Mouse (Mus musculus) spleen, postnatal 10 days (tissue): Measurements from ENCODE around the gene Aff3.
"Not testable (repeated sequence)": the region's sequence is repeated elsewhere in the genome, so short reads cannot be mapped to it uniquely, and the experiment has no call there.

ENCODE experiments used
- DNase-seq, 2 experiments: peaks; one replicate each; pipeline ENCODE4 v3.0.0; 2021 to 2022; ENCODE audit warnings: low spot score in 2 of 2

The Aff3 gene

DNA sequence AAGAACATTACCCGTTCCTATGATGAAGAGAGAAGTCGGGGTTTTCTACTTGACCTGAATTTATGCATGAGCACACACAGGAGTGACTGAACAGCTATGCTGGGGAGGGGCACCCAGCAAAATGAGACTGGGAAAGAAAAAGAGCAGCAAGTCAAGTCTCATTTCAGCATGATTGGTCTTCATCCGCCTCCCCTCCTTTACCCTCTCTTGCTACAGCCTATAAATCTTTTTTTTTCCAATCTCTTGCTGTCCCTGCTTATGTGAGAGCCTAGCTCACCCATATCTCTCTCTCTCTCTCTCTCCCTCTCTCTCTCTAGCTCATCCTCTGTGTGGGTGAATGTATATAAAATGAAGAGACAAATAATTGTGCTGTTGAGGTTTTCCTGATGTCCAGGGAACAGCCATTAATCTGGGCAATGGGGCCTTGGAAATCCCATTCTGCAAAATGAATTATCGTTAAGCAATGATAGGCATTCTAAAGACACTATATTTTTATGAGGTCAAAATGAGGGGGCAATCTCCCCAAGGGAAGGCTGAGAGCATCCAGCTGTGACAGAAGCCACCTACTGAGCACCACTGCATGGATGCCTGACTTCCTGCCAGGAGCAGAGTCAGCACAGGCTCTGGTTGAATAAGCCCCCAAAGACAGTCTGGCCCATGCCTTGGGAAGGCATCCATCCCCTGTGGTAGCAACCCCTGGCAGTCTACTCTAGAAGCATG lies 224.8 kb downstream of the Aff3 start:
- no peak for DNase-seq

GRCm38 (mm10) chr1:38438447-38438846 lies 226.3 kb downstream of the Aff3 start:
- DNase-seq = no peak

GRCm38 (mm10) chr1:38437671-38438070 lies 227.1 kb downstream of the Aff3 start:
- DNase-seq = no peak

DNA sequence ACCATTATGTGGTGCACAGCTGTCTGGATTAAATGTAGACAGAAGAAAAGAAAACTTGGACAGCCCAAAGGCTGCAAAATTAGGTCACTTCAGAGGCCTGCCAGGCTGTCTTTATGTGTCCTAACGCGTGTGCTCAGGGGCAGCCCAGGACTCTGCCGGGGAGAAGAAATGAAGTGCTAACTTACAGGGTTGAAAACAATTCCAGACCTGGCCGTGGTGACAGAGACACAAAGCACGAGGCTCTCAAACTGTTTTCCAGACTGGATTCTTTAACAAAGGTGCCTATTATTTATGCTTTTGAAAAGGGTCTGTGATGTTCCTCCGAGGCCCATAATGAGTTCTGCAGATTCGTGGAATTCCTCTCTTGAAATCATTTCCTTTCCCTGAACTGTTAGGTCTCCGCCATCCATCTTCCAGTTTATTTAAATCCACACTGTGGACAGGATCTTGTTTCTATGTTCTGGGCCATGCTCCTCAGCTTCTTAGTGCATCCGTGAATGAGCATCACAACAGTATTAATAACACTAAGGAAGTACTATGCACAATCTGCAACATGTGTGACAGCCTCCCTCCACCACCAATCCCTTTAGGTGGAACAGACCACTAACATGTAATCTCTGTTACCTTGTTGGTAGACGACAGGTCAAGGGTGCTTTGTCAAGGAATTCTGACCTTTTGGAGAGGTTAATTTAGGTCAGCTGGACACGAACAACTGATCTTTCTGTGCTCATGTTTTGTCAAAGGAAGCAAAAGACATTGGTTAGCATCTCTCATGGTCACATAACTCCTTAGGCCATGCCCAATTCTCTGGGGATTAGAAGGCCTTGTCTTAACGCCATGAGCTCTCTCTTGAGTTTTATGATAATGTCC lies 228.0 kb downstream of the Aff3 start:
- DNase-seq = no peak

- not testable (repeated sequence) for DNase-seq
These were observed 234.4 kb downstream of the Aff3 start for GRCm38 (mm10) chr1:38430311-38430710.

- DNase-seq = no peak
These were observed 235.8 kb downstream of the Aff3 start for GRCm38 (mm10) chr1:38428708-38429683.

DNA sequence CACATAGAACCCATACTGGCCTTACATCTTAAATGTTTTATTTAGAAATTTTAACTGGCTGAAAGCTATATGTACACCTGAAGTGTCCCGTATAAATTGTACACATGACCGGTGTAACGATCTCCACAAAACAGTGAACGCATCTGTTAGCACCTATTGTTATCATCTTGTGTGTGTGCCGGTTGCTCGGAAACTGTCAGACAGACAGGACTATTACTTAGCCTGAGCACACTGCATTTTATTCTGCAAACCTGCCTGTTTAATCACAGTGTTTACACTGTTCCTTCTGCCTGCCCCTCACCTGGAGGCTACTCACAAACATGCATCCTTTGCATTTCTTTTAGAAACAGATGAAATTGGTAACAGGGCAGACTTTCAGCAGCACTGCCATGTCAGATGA lies 241.8 kb downstream of the Aff3 start:
- no peak for DNase-seq

DNA sequence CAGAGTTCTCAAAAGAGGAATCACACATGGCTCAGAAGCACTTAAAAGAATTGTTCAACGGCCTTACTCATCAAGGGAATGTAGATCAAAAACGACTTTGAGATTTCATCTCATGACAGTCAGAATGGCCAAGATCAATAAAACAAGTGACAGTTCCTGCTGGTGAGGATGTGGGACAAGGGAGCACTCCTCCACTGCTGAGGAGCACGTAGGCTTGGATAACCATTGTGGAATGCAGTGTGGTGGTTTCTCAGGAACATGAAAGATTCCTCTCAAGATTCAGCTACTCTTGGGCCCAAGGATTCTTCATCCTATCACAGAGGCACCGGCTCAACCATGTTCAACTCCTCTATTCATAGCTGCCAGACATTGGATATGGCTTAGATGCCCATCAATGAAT lies 245.4 kb downstream of the Aff3 start:
- no peak for DNase-seq

GRCm38 (mm10) chr1:38418181-38419032 lies 246.3 kb downstream of the Aff3 start:
- no peak for DNase-seq

DNA sequence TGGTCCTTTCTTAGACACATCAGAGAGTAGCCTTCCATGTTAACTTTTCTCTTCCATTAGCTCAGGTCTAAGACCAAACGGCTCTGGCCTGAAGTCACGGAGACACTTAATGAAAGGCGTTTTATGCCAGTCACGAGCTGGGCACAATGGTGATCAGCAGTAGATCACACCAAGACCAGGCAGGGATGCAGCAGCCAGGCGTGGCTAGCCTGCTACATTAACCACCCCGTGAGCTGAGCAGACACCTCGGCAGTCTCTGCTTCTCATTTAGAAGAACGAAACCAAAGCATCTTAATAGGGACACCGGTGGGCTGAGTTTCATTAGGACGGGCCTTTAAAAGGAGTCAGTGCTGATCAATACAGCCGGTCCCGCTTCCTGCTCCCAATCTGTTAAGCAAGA lies 247.6 kb downstream of the Aff3 start:
- no peak for DNase-seq

DNA sequence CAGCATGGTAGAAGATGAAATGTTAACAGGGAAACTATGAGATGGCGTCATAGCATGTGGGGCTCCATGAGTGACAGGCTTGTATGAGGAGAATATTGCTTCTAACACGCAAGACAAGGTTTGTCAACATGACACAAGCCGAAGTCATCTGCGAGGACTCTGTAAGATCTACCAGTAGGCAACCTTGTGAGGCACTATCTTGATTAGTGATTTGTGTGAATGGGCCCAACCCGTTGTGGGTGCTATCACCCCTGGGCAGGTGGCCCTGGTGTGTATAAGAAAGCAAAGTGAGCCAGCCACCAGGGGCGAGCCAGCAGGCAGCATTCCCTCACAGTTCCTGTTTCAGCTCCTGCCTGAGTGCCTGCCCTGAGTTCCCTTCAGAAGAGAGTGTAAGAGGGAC lies 249.2 kb downstream of the Aff3 start:
- no peak for DNase-seq

DNA sequence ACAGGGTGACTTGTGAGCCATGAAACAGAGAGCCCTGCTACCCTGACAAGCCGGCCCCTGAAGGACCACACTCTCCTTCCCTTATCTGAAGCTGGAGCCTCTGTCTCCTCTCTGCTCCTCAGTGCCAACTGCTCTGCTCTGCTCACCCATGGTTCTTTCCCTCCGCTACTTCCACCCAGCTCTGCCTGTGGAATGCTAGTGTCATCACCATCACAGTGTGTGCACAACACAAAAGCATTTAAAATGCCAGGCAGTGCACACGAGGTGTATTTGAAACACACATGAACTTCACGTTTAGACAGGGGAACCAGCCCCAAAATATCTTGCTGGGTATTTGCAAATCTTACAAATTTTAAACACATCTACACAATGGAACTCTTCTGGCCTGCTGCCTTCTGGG lies 253.6 kb downstream of the Aff3 start:
- DNase-seq = no peak

DNA sequence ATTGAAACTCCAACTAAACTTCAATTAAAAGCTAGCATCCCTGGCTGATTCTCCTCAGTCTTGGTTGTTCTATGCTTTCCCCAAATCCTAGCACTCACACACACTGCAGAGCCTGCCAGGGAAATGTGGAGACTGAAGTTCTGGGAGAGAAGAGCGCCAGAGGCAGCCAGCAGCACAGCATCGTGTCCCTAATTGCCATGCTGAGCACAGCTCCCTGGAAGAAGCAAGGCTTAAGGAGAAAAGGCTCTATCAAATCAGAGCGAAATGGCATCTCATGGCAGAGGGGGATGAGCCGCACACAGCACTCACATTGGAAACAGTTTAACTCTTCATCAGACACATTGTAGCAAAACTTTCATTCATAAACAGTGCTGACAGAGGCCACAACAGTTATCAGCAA lies 254.3 kb downstream of the Aff3 start:
- DNase-seq = no peak

DNA sequence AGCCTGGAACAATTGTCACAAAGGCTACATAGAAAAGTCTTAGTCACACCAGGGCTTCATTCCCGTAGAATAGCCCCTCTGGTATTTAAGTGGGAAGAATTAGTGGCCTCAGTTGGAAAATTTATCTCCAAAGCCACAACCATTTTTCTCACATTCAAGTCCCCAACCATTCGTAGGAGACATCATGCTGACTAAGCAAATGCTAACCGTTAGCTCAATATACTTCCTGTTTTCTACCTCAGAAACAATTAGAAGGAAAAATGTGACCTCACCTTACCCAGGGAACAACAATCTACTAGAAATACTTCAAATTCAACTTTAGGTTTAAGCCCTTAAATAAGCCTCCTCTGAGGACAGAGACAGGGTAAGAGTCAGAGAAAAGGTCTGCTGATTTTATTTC lies 256.5 kb downstream of the Aff3 start:
- DNase-seq = no peak

GRCm38 (mm10) chr1:38403781-38404180 lies 261.0 kb downstream of the Aff3 start:
- DNase-seq = no peak

DNA sequence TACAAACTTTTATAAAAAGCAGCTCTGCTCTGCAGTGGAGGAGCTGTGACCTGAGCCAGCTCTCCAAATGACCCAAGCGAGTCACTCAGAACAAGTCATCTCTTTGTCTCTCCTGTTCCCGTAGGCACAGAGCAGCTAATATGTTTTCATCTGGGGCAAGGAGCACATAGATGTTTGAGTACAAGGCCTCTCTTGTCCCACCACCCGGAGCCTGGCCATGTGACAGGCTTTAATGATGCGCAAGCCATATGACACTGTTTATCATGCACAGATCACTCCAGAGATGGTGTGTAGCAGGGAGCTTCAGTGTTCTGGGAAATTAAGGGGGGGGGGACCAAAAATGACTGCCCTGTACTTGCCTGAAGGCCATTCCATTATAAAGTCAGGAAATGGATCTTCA lies 262.9 kb downstream of the Aff3 start:
- no peak for DNase-seq

- DNase-seq = no peak
These were observed 265.5 kb downstream of the Aff3 start for GRCm38 (mm10) chr1:38399269-38399668.

GRCm38 (mm10) chr1:38398566-38398965 lies 266.2 kb downstream of the Aff3 start:
- no peak for DNase-seq

- DNase-seq = no peak
These were observed 269.5 kb downstream of the Aff3 start for GRCm38 (mm10) chr1:38395194-38395681.

GRCm38 (mm10) chr1:38394493-38394892 lies 270.3 kb downstream of the Aff3 start:
- no peak for DNase-seq

DNA sequence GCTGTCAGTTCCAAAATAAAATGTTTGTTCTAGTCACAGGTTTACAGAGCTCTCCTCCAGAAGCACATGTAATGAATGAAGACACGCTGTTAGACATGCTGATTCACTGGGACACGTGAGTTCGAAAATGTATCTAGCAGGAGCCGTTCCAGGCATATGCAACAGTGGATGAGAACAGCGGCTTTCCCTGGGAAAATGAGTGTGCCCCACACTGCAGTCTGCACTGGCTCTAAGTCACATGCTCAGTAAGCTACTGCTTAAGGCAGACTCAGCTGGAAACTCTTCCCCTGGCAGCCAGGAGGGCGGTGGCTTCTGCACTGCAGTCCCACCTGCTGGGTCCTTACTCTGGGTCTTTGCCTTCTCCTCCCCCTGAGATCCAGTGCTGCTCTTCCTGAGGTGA lies 271.2 kb downstream of the Aff3 start:
- no peak for DNase-seq
